In the genomic region with DNA sequence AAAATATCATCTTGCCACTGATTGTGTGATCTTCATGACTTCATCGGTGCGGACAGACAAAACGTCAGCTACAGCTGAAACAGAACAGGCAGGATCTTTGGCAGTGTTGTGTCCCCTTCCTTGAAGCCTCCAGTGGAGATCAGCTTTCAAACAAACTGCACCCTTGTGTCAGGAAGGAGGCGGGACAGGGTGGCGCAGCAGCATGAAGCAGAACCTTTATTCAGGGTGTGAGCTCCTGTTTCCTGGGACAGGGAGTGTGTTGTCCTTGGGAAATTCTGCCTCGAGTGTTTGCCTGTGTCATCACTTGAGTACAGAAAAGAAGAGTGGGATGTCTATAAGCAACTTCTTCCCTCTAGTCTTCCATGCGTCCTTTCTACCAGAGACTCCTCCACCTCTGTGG, we compare ENCODE assay signal across 30 mouse cellular contexts.
DNase-seq lines count a peak whose midpoint lies in the region; ATAC-seq lines count a peak whose summit lies in the region.
"Had no signal": no experiment of that assay in that cellular context is flagged by ENCODE, and none has a peak within 500 bp of the region (broad histone marks: within the 10 kb centered on the region; RNA-seq: fewer than 3 reads in every experiment).

No protein-coding gene starts in this region.

- peak; percentile 48 for DNase-seq in embryonic facial prominence, embryonic 14.5 days (ENCODE audit: low spot score)
- DNase-seq in embryonic facial prominence, embryonic 10.5 days (ENCODE audit: low spot score): no peak
- DNase-seq in kidney, postnatal 36 days: no peak
- DNase-seq in kidney, adult 18-20 months: no peak
- DNase-seq in ZHBTc4 (ENCODE audit: low read depth, low spot score): peak; percentile 9
- no peak for DNase-seq in frontal cortex, postnatal 36 days (ENCODE audit: low spot score in 2 of 2)
- DNase-seq: adrenal gland, adult 2 months; adrenal gland, postnatal 10 days; adrenal gland, postnatal 25 days; B cell, adult 2 months; cerebellum, adult 11 months; cerebellum, adult 18-20 months; cerebellum, adult 8-10 months; cerebellum, adult 9-11 months; cerebellum, postnatal 14 days; cerebellum, postnatal 36 days; embryo, embryonic 11 days had no signal

- H3K4me3 ChIP-seq in embryonic facial prominence, embryonic 14.5 days (ENCODE audit: low read depth, low read length): no peak overlapping the region
- no peak overlapping the region for H3K4me3 ChIP-seq in embryonic facial prominence, embryonic 10.5 days
- H3K4me3 ChIP-seq in kidney, embryonic 14.5 days (ENCODE audit: low read length): no peak overlapping the region
- H3K4me3 ChIP-seq in kidney, embryonic 16.5 days (ENCODE audit: low read length): no peak overlapping the region
- H3K4me3 ChIP-seq: embryonic facial prominence, embryonic 12.5 days; embryonic facial prominence, embryonic 15.5 days; erythroblast, embryonic 14.5 days; forebrain, embryonic 10.5 days; forebrain, embryonic 12.5 days had no signal

- H3K4me1 ChIP-seq in embryonic facial prominence, embryonic 14.5 days (ENCODE audit: control insufficient read depth, insufficient read depth, low read length): peaks cover under 1% of the 10 kb centered on the region
- peaks cover 13% of the 10 kb centered on the region for H3K4me1 ChIP-seq in embryonic facial prominence, embryonic 10.5 days
- peaks cover 6% of the 10 kb centered on the region; the same call in 1 of the 2 replicates for H3K4me1 ChIP-seq in kidney, embryonic 14.5 days (ENCODE audit: control insufficient read depth, insufficient read depth, low read length)
- peaks cover 15% of the 10 kb centered on the region; the same call in 1 of the 2 replicates for H3K4me1 ChIP-seq in kidney, embryonic 16.5 days (ENCODE audit: insufficient read depth, low read length)

- H3K4me2 ChIP-seq in embryonic facial prominence, embryonic 14.5 days (ENCODE audit: low read depth, low read length): no peak overlapping the region
- no peak overlapping the region for H3K4me2 ChIP-seq in kidney, embryonic 14.5 days (replicated peaks; ENCODE audit: low read depth, low read length)
- H3K4me2 ChIP-seq in kidney, embryonic 16.5 days (replicated peaks; ENCODE audit: low read depth, low read length): no peak overlapping the region
- H3K4me2 ChIP-seq: embryonic facial prominence, embryonic 12.5 days; embryonic facial prominence, embryonic 15.5 days; forebrain, embryonic 12.5 days had no signal

- ATAC-seq in embryonic facial prominence, embryonic 14.5 days (ENCODE audit: low read depth): no peak
- 0 out of 2 replicates have a peak, but pooled peaks have one; percentile 50 for ATAC-seq in kidney, embryonic 14.5 days (ENCODE audit: low FRiP score, low TSS enrichment)
- ATAC-seq in kidney, embryonic 16.5 days (ENCODE audit: low FRiP score, low TSS enrichment): peak; percentile 69; the same call in 1 of the 2 replicates
- ATAC-seq: CD4-positive, CD25-positive, alpha-beta regulatory T cell, adult 4 months; forebrain, embryonic 14.5 days; forebrain, embryonic 16.5 days; Patski had no signal

- H3K27ac ChIP-seq in embryonic facial prominence, embryonic 14.5 days (replicated peaks; ENCODE audit: low read depth, low read length): no peak overlapping the region
- H3K27ac ChIP-seq in embryonic facial prominence, embryonic 10.5 days (replicated peaks): no peak overlapping the region
- H3K27ac ChIP-seq in kidney, embryonic 14.5 days (ENCODE audit: low read depth, low read length): no peak overlapping the region
- no peak overlapping the region for H3K27ac ChIP-seq in kidney, embryonic 16.5 days (ENCODE audit: low read length)
- H3K27ac ChIP-seq: embryonic facial prominence, embryonic 12.5 days; embryonic facial prominence, embryonic 15.5 days; forebrain, embryonic 10.5 days; forebrain, embryonic 12.5 days had no signal

- H3K36me3 ChIP-seq in embryonic facial prominence, embryonic 14.5 days (ENCODE audit: control insufficient read depth, insufficient read depth, low read length): no peaks in the 10 kb centered on the region
- H3K36me3 ChIP-seq in embryonic facial prominence, embryonic 10.5 days (replicated peaks): no peaks in the 10 kb centered on the region
- H3K36me3 ChIP-seq in kidney, embryonic 14.5 days (ENCODE audit: control insufficient read depth, insufficient read depth, low read length): no peaks in the 10 kb centered on the region
- no peaks in the 10 kb centered on the region for H3K36me3 ChIP-seq in kidney, embryonic 16.5 days (ENCODE audit: insufficient read depth, low read length)
- H3K36me3 ChIP-seq: embryonic facial prominence, embryonic 12.5 days; embryonic facial prominence, embryonic 15.5 days; forebrain, embryonic 10.5 days; forebrain, embryonic 12.5 days; G1E had no signal

- H3K9me3 ChIP-seq in embryonic facial prominence, embryonic 14.5 days (ENCODE audit: control insufficient read depth, low read length): no peaks in the 10 kb centered on the region
- no peaks in the 10 kb centered on the region for H3K9me3 ChIP-seq in embryonic facial prominence, embryonic 10.5 days
- no peaks in the 10 kb centered on the region for H3K9me3 ChIP-seq in kidney, embryonic 14.5 days (ENCODE audit: control insufficient read depth, low read length)
- no peaks in the 10 kb centered on the region for H3K9me3 ChIP-seq in kidney, embryonic 16.5 days (ENCODE audit: low read length)
- H3K9me3 ChIP-seq: embryonic facial prominence, embryonic 12.5 days; embryonic facial prominence, embryonic 15.5 days; forebrain, embryonic 10.5 days; forebrain, embryonic 12.5 days; G1E had no signal

- WGBS in embryonic facial prominence, embryonic 14.5 days: 44% methylated on average over 7 of the region's 7 CpGs
- WGBS in embryonic facial prominence, embryonic 10.5 days: 51% methylated on average over 7 of the region's 7 CpGs
- 31% methylated on average over 7 of the region's 7 CpGs for WGBS in kidney, embryonic 14.5 days
- whole genome bisulfite sequencing in kidney, embryonic 16.5 days: 36% methylated on average over 7 of the region's 7 CpGs

- no peaks in the 10 kb centered on the region for H3K27me3 ChIP-seq in embryonic facial prominence, embryonic 14.5 days (replicated peaks; ENCODE audit: control insufficient read depth, insufficient read depth, low read length)
- peaks cover 6% of the 10 kb centered on the region for H3K27me3 ChIP-seq in embryonic facial prominence, embryonic 10.5 days (replicated peaks; ENCODE audit: low read depth, poor library complexity, severe bottlenecking)
- H3K27me3 ChIP-seq in kidney, embryonic 14.5 days (ENCODE audit: control insufficient read depth, insufficient read depth, low read length): no peaks in the 10 kb centered on the region
- H3K27me3 ChIP-seq in kidney, embryonic 16.5 days (ENCODE audit: insufficient read depth, low read length): no peaks in the 10 kb centered on the region
- H3K27me3 ChIP-seq: CH12.LX; embryonic facial prominence, embryonic 12.5 days; Patski had no signal

- H3K9ac ChIP-seq in embryonic facial prominence, embryonic 14.5 days (ENCODE audit: low read depth, low read length): no peak overlapping the region
- H3K9ac ChIP-seq in kidney, embryonic 14.5 days (ENCODE audit: low read depth, low read length): no peak overlapping the region
- H3K9ac ChIP-seq in kidney, embryonic 16.5 days (replicated peaks; ENCODE audit: low read length): no peak overlapping the region
- H3K9ac ChIP-seq: embryonic facial prominence, embryonic 12.5 days; embryonic facial prominence, embryonic 15.5 days; forebrain, embryonic 12.5 days had no signal

Comparison
In these comparisons a context has a peak if more than half of its experiments do, and no peak if none do; other contexts are left out.
1. DNase-seq: peak in embryonic facial prominence, embryonic 14.5 days (single experiment) and ZHBTc4 (single experiment); none in embryonic facial prominence, embryonic 10.5 days (single experiment), kidney, postnatal 36 days (0 of 2), kidney, adult 18-20 months (single experiment) and frontal cortex, postnatal 36 days (0 of 2).